Comparison of ENCODE assay signal across 12 mouse cellular contexts in genomic region chr7:69991982-69992381, GRCm38 (mm10).
DNase-seq lines count a peak whose midpoint lies in the region; ATAC-seq and TF ChIP-seq lines count a peak whose summit lies in the region.
"Had no signal": no experiment of that assay in that cellular context is flagged by ENCODE, and none has a peak within 500 bp of the region (broad histone marks: within the 10 kb centered on the region; RNA-seq: fewer than 3 reads in every experiment).

No protein-coding gene starts in this region.

- peak overlapping the region; percentile 55 for H3K4me2 ChIP-seq in intestine, embryonic 14.5 days (ENCODE audit: low read length)
- H3K4me2 ChIP-seq in intestine, postnatal 0 days (replicated peaks; ENCODE audit: low read depth): no peak overlapping the region
- peak overlapping the region; percentile 61; the same call in 1 of the 2 replicates for H3K4me2 ChIP-seq in embryonic facial prominence, embryonic 13.5 days

- no peak for ATAC-seq in intestine, embryonic 14.5 days (replicated peaks; ENCODE audit: low FRiP score, low TSS enrichment, low read depth)
- no peak for ATAC-seq in intestine, postnatal 0 days
- ATAC-seq in embryonic facial prominence, embryonic 13.5 days (ENCODE audit: insufficient number of reproducible peaks, insufficient read depth, low FRiP score, low TSS enrichment, low read depth): no peak
- no peak for ATAC-seq in activated CD4-positive, CD25-positive, alpha-beta regulatory T cell, adult 4 months
- ATAC-seq: CD4-positive, CD25-positive, alpha-beta regulatory T cell, adult 4 months had no signal

- no peaks in the 10 kb centered on the region for H3K9me3 ChIP-seq in intestine, embryonic 14.5 days (ENCODE audit: control insufficient read depth, low read length)
- no peaks in the 10 kb centered on the region for H3K9me3 ChIP-seq in intestine, postnatal 0 days (ENCODE audit: control insufficient read depth)
- H3K9me3 ChIP-seq in embryonic facial prominence, embryonic 13.5 days: no peaks in the 10 kb centered on the region
- no peaks in the 10 kb centered on the region for H3K9me3 ChIP-seq in hindbrain, embryonic 10.5 days
- H3K9me3 ChIP-seq in midbrain, embryonic 10.5 days (replicated peaks): no peaks in the 10 kb centered on the region

- H3K36me3 ChIP-seq in intestine, embryonic 14.5 days (ENCODE audit: control insufficient read depth, insufficient read depth, low read length): no peaks in the 10 kb centered on the region
- H3K36me3 ChIP-seq in intestine, postnatal 0 days (ENCODE audit: control insufficient read depth, insufficient read depth): no peaks in the 10 kb centered on the region
- H3K36me3 ChIP-seq in embryonic facial prominence, embryonic 13.5 days: no peaks in the 10 kb centered on the region
- H3K36me3 ChIP-seq in hindbrain, embryonic 10.5 days: no peaks in the 10 kb centered on the region
- no peaks in the 10 kb centered on the region for H3K36me3 ChIP-seq in midbrain, embryonic 10.5 days

- H3K27me3 ChIP-seq in intestine, embryonic 14.5 days (replicated peaks; ENCODE audit: control insufficient read depth, insufficient read depth, low read length): no peaks in the 10 kb centered on the region
- no peaks in the 10 kb centered on the region for H3K27me3 ChIP-seq in intestine, postnatal 0 days (replicated peaks; ENCODE audit: control insufficient read depth, insufficient read depth, low read length)
- peaks cover 12% of the 10 kb centered on the region; the same call in 1 of the 2 replicates for H3K27me3 ChIP-seq in embryonic facial prominence, embryonic 13.5 days
- peaks cover 52% of the 10 kb centered on the region for H3K27me3 ChIP-seq in hindbrain, embryonic 10.5 days (ENCODE audit: insufficient read depth, poor library complexity, severe bottlenecking)
- peaks cover 97% of the 10 kb centered on the region for H3K27me3 ChIP-seq in midbrain, embryonic 10.5 days (ENCODE audit: low read depth, poor library complexity, severe bottlenecking)

- H3K9ac ChIP-seq in intestine, embryonic 14.5 days (ENCODE audit: low read length): no peak overlapping the region
- H3K9ac ChIP-seq in intestine, postnatal 0 days (ENCODE audit: low read depth, low read length): no peak overlapping the region
- H3K9ac ChIP-seq in embryonic facial prominence, embryonic 13.5 days: no peak overlapping the region
- H3K9ac ChIP-seq: liver, embryonic 14.5 days had no signal

- no peak for TF ChIP-seq CTCF in intestine, postnatal 0 days (IDR thresholded peaks at IDR 0.05; ENCODE audit: low read depth)

- no peak for DNase-seq in intestine, embryonic 14.5 days (ENCODE audit: low spot score)
- DNase-seq in hindbrain, embryonic 10.5 days (ENCODE audit: low spot score): no peak
- no peak for DNase-seq in midbrain, embryonic 10.5 days (ENCODE audit: low spot score)
- no peak for DNase-seq in ovary, postnatal 10 days (ENCODE audit: low spot score)
- DNase-seq in thymus, postnatal 14 days: no peak
- DNase-seq: layer of hippocampus, adult 9-11 months had no signal

- H3K27ac ChIP-seq in intestine, embryonic 14.5 days (ENCODE audit: low read depth): no peak overlapping the region
- no peak overlapping the region for H3K27ac ChIP-seq in intestine, postnatal 0 days (ENCODE audit: low read depth, low read length)
- H3K27ac ChIP-seq in embryonic facial prominence, embryonic 13.5 days: no peak overlapping the region
- H3K27ac ChIP-seq in hindbrain, embryonic 10.5 days: peak overlapping the region; percentile 84
- peak overlapping the region; percentile 80 for H3K27ac ChIP-seq in midbrain, embryonic 10.5 days (replicated peaks)
- H3K27ac ChIP-seq: liver, embryonic 14.5 days had no signal

- H3K4me1 ChIP-seq in intestine, embryonic 14.5 days (replicated peaks; ENCODE audit: control insufficient read depth, insufficient read depth, low read length): no peaks in the 10 kb centered on the region; the same call in 1 of the 2 replicates
- H3K4me1 ChIP-seq in intestine, postnatal 0 days (replicated peaks; ENCODE audit: control insufficient read depth, insufficient read depth, low read length): no peaks in the 10 kb centered on the region
- H3K4me1 ChIP-seq in embryonic facial prominence, embryonic 13.5 days: peaks cover 14% of the 10 kb centered on the region; the same call in 1 of the 2 replicates
- H3K4me1 ChIP-seq in hindbrain, embryonic 10.5 days (replicated peaks): peaks cover 29% of the 10 kb centered on the region
- H3K4me1 ChIP-seq in midbrain, embryonic 10.5 days: peaks cover 43% of the 10 kb centered on the region

- WGBS in intestine, embryonic 14.5 days: 39% methylated on average over 3 of the region's 3 CpGs
- 45% methylated on average over 3 of the region's 3 CpGs for WGBS in intestine, postnatal 0 days
- WGBS in embryonic facial prominence, embryonic 13.5 days: 19% methylated on average over 3 of the region's 3 CpGs
- 11% methylated on average over 3 of the region's 3 CpGs for WGBS in hindbrain, embryonic 10.5 days
- WGBS in midbrain, embryonic 10.5 days: 21% methylated on average over 3 of the region's 3 CpGs

- no peak overlapping the region for H3K4me3 ChIP-seq in intestine, embryonic 14.5 days (ENCODE audit: low read depth, low read length)
- no peak overlapping the region for H3K4me3 ChIP-seq in intestine, postnatal 0 days (ENCODE audit: low read depth, low read length)
- H3K4me3 ChIP-seq in embryonic facial prominence, embryonic 13.5 days: no peak overlapping the region
- H3K4me3 ChIP-seq in hindbrain, embryonic 10.5 days: peak overlapping the region; percentile 49
- peak overlapping the region; percentile 48 for H3K4me3 ChIP-seq in midbrain, embryonic 10.5 days
- H3K4me3 ChIP-seq: myocyte had no signal

Comparison
In these comparisons a context has a peak if more than half of its experiments do, and no peak if none do; other contexts are left out.
1. H3K27ac ChIP-seq: peak in hindbrain, embryonic 10.5 days (single experiment) and midbrain, embryonic 10.5 days (single experiment); none in intestine, embryonic 14.5 days (single experiment), intestine, postnatal 0 days (single experiment) and embryonic facial prominence, embryonic 13.5 days (single experiment).
2. H3K4me3 ChIP-seq: peak in hindbrain, embryonic 10.5 days (single experiment) and midbrain, embryonic 10.5 days (single experiment); none in intestine, embryonic 14.5 days (single experiment), intestine, postnatal 0 days (single experiment) and embryonic facial prominence, embryonic 13.5 days (single experiment).